Mouse (Mus musculus) liver, embryonic 14.5 days (tissue): ENCODE measurements around the gene Ttll6. TPM values are rescaled to one million over a fixed set of nuclear protein-coding genes. Genes with fewer than 3 reads are reported as not detected.

Experiments used
- ATAC-seq: fragments of 200-750 bp; cut with Nextera tagmentation; 2 replicates; pipeline ENCODE4 v1.8.0; 2017; ENCODE audit warnings: moderate number of reproducible peaks, mild to moderate bottlenecking, moderate library complexity; ENCODE audit not compliant: insufficient read depth
- DNase-seq, 3 experiments: peaks; one replicate each; pipeline ENCODE4 v3.0.0-alpha.2; 2012 to 2013; ENCODE audit warnings: low read depth in 3 of 3, low spot score in 3 of 3
- H3K27ac ChIP-seq: fragments of 300-500 bp; sonication (generic); 2 replicates; pipeline ENCODE4 v1.5.1; 2014; ENCODE audit warnings: moderate library complexity, mild to moderate bottlenecking, control low read depth, inconsistent platforms
- H3K27me3 ChIP-seq: fragments of 300-500 bp; sonication (generic); 2 replicates; pipeline ENCODE4 v1.6.1; 2014; ENCODE audit warnings: mild to moderate bottlenecking, low read length, moderate library complexity; ENCODE audit not compliant: control insufficient read depth, insufficient read depth
- H3K36me3 ChIP-seq: fragments of 300-500 bp; sonication (generic); replicated peaks from 2 replicates; pipeline ENCODE4 v1.6.1; 2014; ENCODE audit warnings: low read depth; ENCODE audit not compliant: control insufficient read depth, insufficient read depth
- H3K4me1 ChIP-seq, 2 experiments: fragments of 200-500 bp in 1 of 2; fragments of 300-500 bp in 1 of 2; sonication (generic) in 1 of 2; replicated peaks; 2 replicates each; pipeline ENCODE4 v1.6.1; 2012 to 2014; ENCODE audit warnings: antibody characterized with exemption in 1 of 2, inconsistent platforms in 1 of 2, low read length in 1 of 2; ENCODE audit not compliant: control insufficient read depth in 2 of 2, insufficient read depth in 2 of 2
- H3K4me2 ChIP-seq: fragments of 300-500 bp; sonication (generic); 2 replicates; pipeline ENCODE4 v1.6.1; 2014; ENCODE audit warnings: low read depth, mild to moderate bottlenecking, control low read depth, moderate library complexity
- H3K4me3 ChIP-seq, 2 experiments: fragments of 200-500 bp in 1 of 2; fragments of 300-500 bp in 1 of 2; sonication (generic) in 1 of 2; 2 replicates each; pipeline ENCODE4 v1.5.1; 2012 to 2014; ENCODE audit warnings: low read depth in 2 of 2, low read length in 2 of 2, mild to moderate bottlenecking in 2 of 2, control low read depth in 1 of 2, inconsistent platforms in 1 of 2, moderate library complexity in 1 of 2; ENCODE audit not compliant: insufficient read depth in 1 of 2
- H3K9ac ChIP-seq: fragments of 300-500 bp; sonication (generic); replicated peaks from 2 replicates; pipeline ENCODE4 v1.6.1; 2014; ENCODE audit warnings: mild to moderate bottlenecking, control low read depth, moderate library complexity
- H3K9me3 ChIP-seq: fragments of 300-500 bp; sonication (generic); 2 replicates; pipeline ENCODE4 v1.6.1; 2016; ENCODE audit warnings: low read length, mixed read lengths; ENCODE audit not compliant: control insufficient read depth
- CTCF ChIP-seq: IDR thresholded peaks from 2 replicates; pipeline ENCODE4 v1.5.1; 2016; ENCODE audit warnings: antibody characterized with exemption, low read depth, control low read depth
- EP300 ChIP-seq: IDR thresholded peaks from 2 replicates; pipeline ENCODE4 v1.6.1; 2016; ENCODE audit warnings: antibody characterized with exemption, low read depth
- WGBS: fragments of 180-500 bp; shearing (Covaris S2); extraction: QIAGEN DNeasy Blood & Tissue Kit; methylation state at CpG from one replicate; pipeline ENCODE4 v1.1.7; 2014; ENCODE audit not compliant: insufficient replicate concordance; 5-methylcytosine and 5-hydroxymethylcytosine counted together
- polyA plus RNA-seq, 2 experiments: library from polyadenylated mRNA; depleted of rRNA in 1 of 2; stranded (reverse) in 1 of 2; unstranded in 1 of 2; fragments of >200 nt; fragmentation: Nextera tagmentation in 1 of 2; extraction: Ambion mirVana in 1 of 2; gene quantifications; 2 replicates each; pipeline versions ENCODE4 v1.2.1 to v1.2.3; 2012 to 2014

Ttll6 gene
- polyA plus RNA-seq, 2 experiments: not detected

GRCm38 (mm10) chr11:96175951-96176530 lies 42.5 kb downstream of the Ttll6 start:
- H3K4me2 ChIP-seq: no peak overlapping the region
- H3K27me3 ChIP-seq: peaks cover 98% of the 10 kb centered on the region
- no peak for ATAC-seq

GRCm38 (mm10) chr11:96176841-96177240 lies 43.3 kb downstream of the Ttll6 start:
- no peaks in the 10 kb centered on the region for H3K9me3 ChIP-seq
- H3K27ac ChIP-seq: no peak overlapping the region
- WGBS: 1% methylated on average over 10 of the region's 10 CpGs
- no peaks in the 10 kb centered on the region for H3K36me3 ChIP-seq
- no peak overlapping the region for H3K9ac ChIP-seq
- H3K4me2 ChIP-seq: no peak overlapping the region
- H3K27me3 ChIP-seq: peaks cover 98% of the 10 kb centered on the region
- no peak overlapping the region for H3K4me3 ChIP-seq
- no peaks in the 10 kb centered on the region for H3K4me1 ChIP-seq
- DNase-seq (no peak), ATAC-seq (no peak)
- TF ChIP-seq EP300: no peak
- no peak for TF ChIP-seq CTCF

More at GRCm38 (mm10) chr11:96175951-96176530, 42.5 kb downstream of the Ttll6 start:
- no peak overlapping the region for H3K4me3 ChIP-seq
- H3K9ac ChIP-seq: no peak overlapping the region
- H3K9me3 ChIP-seq: no peaks in the 10 kb centered on the region
- H3K36me3 ChIP-seq: no peaks in the 10 kb centered on the region
- WGBS: 2% methylated on average over 9 of the region's 9 CpGs
- TF ChIP-seq CTCF (no peak), EP300 (no peak)
- no peaks in the 10 kb centered on the region for H3K4me1 ChIP-seq
- no peak for DNase-seq
- H3K27ac ChIP-seq: no peak overlapping the region

GRCm38 (mm10) chr11:96177546-96178174 lies 44.1 kb downstream of the Ttll6 start:
- Histone ChIP-seq H3K36me3 (no peaks in the 10 kb centered on the region), H3K9me3 (no peaks in the 10 kb centered on the region), H3K27me3 (peaks cover 96% of the 10 kb centered on the region), H3K9ac (no peak overlapping the region), H3K4me3 (no peak overlapping the region), H3K4me2 (no peak overlapping the region), H3K27ac (no peak overlapping the region), H3K4me1 (no peaks in the 10 kb centered on the region)
- ATAC-seq (no peak), DNase-seq (no peak)
- no peak for TF ChIP-seq CTCF
- TF ChIP-seq EP300: no peak
- WGBS: 2% methylated on average over 27 of the region's 27 CpGs

GRCm38 (mm10) chr11:96178356-96178755 lies 44.8 kb downstream of the Ttll6 start:
- Histone ChIP-seq H3K9me3 (no peaks in the 10 kb centered on the region), H3K4me3 (no peak overlapping the region), H3K36me3 (no peaks in the 10 kb centered on the region), H3K4me1 (no peaks in the 10 kb centered on the region), H3K9ac (no peak overlapping the region), H3K27ac (no peak overlapping the region), H3K27me3 (peaks cover 92% of the 10 kb centered on the region), H3K4me2 (no peak overlapping the region)
- ATAC-seq (no peak), DNase-seq (no peak)
- 3% methylated on average over 8 of the region's 8 CpGs for WGBS
- no peak for TF ChIP-seq EP300
- TF ChIP-seq CTCF: no peak

- Histone ChIP-seq H3K4me2 (no peak overlapping the region), H3K4me3 (no peak overlapping the region), H3K9me3 (no peaks in the 10 kb centered on the region), H3K36me3 (no peaks in the 10 kb centered on the region), H3K9ac (no peak overlapping the region), H3K27ac (no peak overlapping the region), H3K27me3 (peaks cover 92% of the 10 kb centered on the region), H3K4me1 (no peaks in the 10 kb centered on the region)
- no peak for DNase-seq
- ATAC-seq: no peak
- 0% methylated on average over 6 of the region's 6 CpGs for WGBS
- TF ChIP-seq CTCF (no peak), EP300 (no peak)
Measured at GRCm38 (mm10) chr11:96178911-96179503, 45.4 kb downstream of the Ttll6 start.
